Mouse (Mus musculus) liver, adult 2 months (tissue): ENCODE measurements around the gene C330007P06Rik. TPM values are rescaled to one million over a fixed set of nuclear protein-coding genes. Genes with fewer than 3 reads are reported as not detected.
A peak's percentile ranks its signal among the peaks of the same experiment; 100 is the strongest.

Source experiments
- DNase-seq: peaks from one replicate; pipeline ENCODE4 v3.0.0-alpha.2; 2011; ENCODE audit warnings: low read depth, low spot score; ENCODE audit errors: extremely low read depth
- H3K27ac ChIP-seq: fragments of 200-500 bp; replicated peaks from 2 replicates; pipeline ENCODE4 v1.5.1; 2012; ENCODE audit warnings: low read depth, mild to moderate bottlenecking, control low read depth, inconsistent platforms, low read length; ENCODE audit not compliant: insufficient read depth
- H3K27me3 ChIP-seq: fragments of 200-500 bp; 2 replicates; pipeline ENCODE4 v1.6.1; 2012; ENCODE audit warnings: mild to moderate bottlenecking, moderate library complexity, low read length, inconsistent platforms; ENCODE audit not compliant: control insufficient read depth, insufficient read depth
- H3K36me3 ChIP-seq: fragments of 200-500 bp; 2 replicates; pipeline ENCODE4 v1.6.1; 2012; ENCODE audit warnings: low read length, inconsistent platforms; ENCODE audit not compliant: control insufficient read depth, insufficient read depth
- H3K4me1 ChIP-seq: fragments of 200-500 bp; 2 replicates; pipeline ENCODE4 v1.6.1; 2011; ENCODE audit warnings: low read length; ENCODE audit not compliant: control insufficient read depth, insufficient read depth
- H3K4me3 ChIP-seq: fragments of 200-500 bp; 2 replicates; pipeline ENCODE4 v1.5.1; 2011; ENCODE audit warnings: low read depth, mild to moderate bottlenecking, control low read depth, low read length, moderate library complexity; ENCODE audit not compliant: insufficient read depth
- H3K79me2 ChIP-seq: fragments of 200-500 bp; 2 replicates; pipeline ENCODE4 v1.6.1; 2012; ENCODE audit warnings: inconsistent platforms, mild to moderate bottlenecking, low read length, moderate library complexity; ENCODE audit not compliant: control insufficient read depth, insufficient read depth
- H3K9ac ChIP-seq: fragments of 200-500 bp; 2 replicates; pipeline ENCODE4 v1.6.1; 2012; ENCODE audit warnings: low read depth, mild to moderate bottlenecking, control low read depth, inconsistent platforms, low read length
- CTCF ChIP-seq: fragments of 200-500 bp; IDR thresholded peaks from 2 replicates; pipeline ENCODE4 v1.5.1; 2011; ENCODE audit warnings: low read depth, low read length, control low read depth
- POLR2A ChIP-seq: fragments of 200-500 bp; IDR thresholded peaks from 2 replicates; pipeline ENCODE4 v1.6.1; 2011; ENCODE audit warnings: low read length, control low read depth; ENCODE audit not compliant: insufficient read depth; ENCODE audit errors: extremely low read depth
- WGBS: fragments of 180-500 bp; shearing (Covaris S2); methylation state at CpG from one replicate; pipeline ENCODE4 v1.1.7; 2018; 5-methylcytosine and 5-hydroxymethylcytosine counted together
- polyA plus RNA-seq: library from polyadenylated mRNA; depleted of rRNA; stranded (reverse); fragments of >200 nt; gene quantifications from 2 replicates; pipeline ENCODE4 v1.2.3, GENCODE M21; 2012
- total RNA-seq: library from RNA; depleted of rRNA; stranded (reverse); fragments of >200 nt; gene quantifications from 2 replicates; pipeline ENCODE4 v1.2.3, GENCODE M21; 2014

The C330007P06Rik gene
- total and polyA plus RNA-seq, 2 experiments: 9.4 to 30.5 TPM

- Histone ChIP-seq H3K36me3 (no peaks in the 10 kb centered on the region), H3K79me2 (no peaks in the 10 kb centered on the region), H3K4me1 (peaks cover 9% of the 10 kb centered on the region; the same call in 1 of the 2 replicates), H3K9ac (no peak overlapping the region), H3K4me3 (no peak overlapping the region), H3K27me3 (no peaks in the 10 kb centered on the region), H3K27ac (no peak overlapping the region)
- TF ChIP-seq POLR2A: no peak
- peak; percentile 33; the same call in 1 of the 2 replicates for TF ChIP-seq CTCF
- 16% methylated on average over 5 of the region's 5 CpGs for WGBS
- no peak for DNase-seq
These were observed 62.5 kb downstream of the C330007P06Rik start for GRCm38 (mm10) chrX:36811377-36811776.

DNA sequence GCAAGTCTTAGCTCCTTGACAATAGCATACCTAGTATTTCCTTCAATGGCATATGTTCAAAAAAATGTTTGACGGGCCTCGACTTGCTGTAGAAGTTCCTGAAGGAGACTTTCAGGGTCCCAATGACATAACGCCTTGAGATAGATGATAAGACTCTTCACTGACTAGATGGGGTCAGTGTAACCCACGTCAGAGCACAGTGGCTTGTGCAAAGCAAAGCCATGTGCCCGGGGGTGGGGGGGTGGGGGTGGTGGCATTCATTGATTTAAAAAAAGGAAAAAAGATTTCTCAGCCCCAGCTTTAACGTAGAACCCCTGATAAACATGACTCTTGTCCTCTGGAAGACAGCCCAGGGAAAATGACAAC lies 65.6 kb downstream of the C330007P06Rik start:
- peak overlapping the region; percentile 53; the same call in 1 of the 2 replicates for H3K27ac ChIP-seq
- DNase-seq: no peak
- no peaks in the 10 kb centered on the region for H3K36me3 ChIP-seq
- H3K9ac ChIP-seq: no peak overlapping the region
- no peaks in the 10 kb centered on the region for H3K79me2 ChIP-seq
- TF ChIP-seq POLR2A: no peak
- no peak for TF ChIP-seq CTCF
- H3K27me3 ChIP-seq: no peaks in the 10 kb centered on the region
- 23% methylated on average over 6 of the region's 6 CpGs for WGBS
- H3K4me3 ChIP-seq: peak overlapping the region; percentile 34
- peaks cover 15% of the 10 kb centered on the region; the same call in 1 of the 2 replicates for H3K4me1 ChIP-seq

- TF ChIP-seq POLR2A (0 out of 2 replicates have a peak, but pooled peaks have one; percentile 7), CTCF (peak; percentile 76)
- peaks cover 15% of the 10 kb centered on the region; the same call in 1 of the 2 replicates for H3K4me1 ChIP-seq
- H3K79me2 ChIP-seq: no peaks in the 10 kb centered on the region
- peak overlapping the region; percentile 66 for H3K27ac ChIP-seq
- no peaks in the 10 kb centered on the region for H3K36me3 ChIP-seq
- H3K4me3 ChIP-seq: peak overlapping the region; percentile 34
- no peaks in the 10 kb centered on the region for H3K27me3 ChIP-seq
- DNase-seq: peak; percentile 86
- WGBS: under 1% methylated on average over 43 of the region's 45 CpGs
- peak overlapping the region; percentile 35 for H3K9ac ChIP-seq
These were observed 66.3 kb downstream of the C330007P06Rik start for GRCm38 (mm10) chrX:36807360-36808317.

GRCm38 (mm10) chrX:36805466-36806235 lies 68.3 kb downstream of the C330007P06Rik start:
- TF ChIP-seq CTCF (no peak), POLR2A (no peak)
- WGBS: 49% methylated on average over 5 of the region's 5 CpGs
- H3K27ac ChIP-seq: 0 out of 2 replicates have a peak overlapping the region, but pooled peaks have one; percentile 24
- H3K4me3 ChIP-seq: no peak overlapping the region
- no peak overlapping the region for H3K9ac ChIP-seq
- H3K27me3 ChIP-seq: no peaks in the 10 kb centered on the region
- peak; percentile 58 for DNase-seq
- H3K4me1 ChIP-seq: peaks cover 15% of the 10 kb centered on the region; the same call in 1 of the 2 replicates
- no peaks in the 10 kb centered on the region for H3K36me3 ChIP-seq
- no peaks in the 10 kb centered on the region for H3K79me2 ChIP-seq

DNA sequence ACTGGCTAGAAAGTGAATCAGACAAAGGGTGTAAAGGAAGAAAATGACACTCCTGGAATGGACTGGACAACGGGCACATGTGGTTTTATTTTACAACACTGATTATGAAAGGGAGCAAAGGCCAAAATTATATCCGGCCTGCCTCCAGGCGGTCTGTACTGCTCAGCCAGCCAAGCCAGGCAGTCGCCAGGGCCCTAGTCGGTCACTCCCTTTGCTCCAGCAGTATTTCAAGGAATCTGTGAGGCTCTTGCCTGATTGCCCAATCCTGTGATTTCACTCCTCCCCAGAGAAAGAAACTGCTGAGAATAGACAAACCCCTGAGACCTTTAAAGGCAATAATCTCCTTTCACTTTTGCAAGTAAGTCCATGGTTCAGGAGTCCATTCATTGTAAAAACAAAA lies 69.7 kb downstream of the C330007P06Rik start:
- Histone ChIP-seq H3K4me3 (no peak overlapping the region), H3K79me2 (no peaks in the 10 kb centered on the region), H3K27ac (peak overlapping the region; percentile 57; the same call in 1 of the 2 replicates), H3K9ac (no peak overlapping the region), H3K4me1 (peaks cover 15% of the 10 kb centered on the region; the same call in 1 of the 2 replicates), H3K27me3 (no peaks in the 10 kb centered on the region), H3K36me3 (no peaks in the 10 kb centered on the region)
- peak; percentile 83 for DNase-seq
- TF ChIP-seq POLR2A: no peak
- TF ChIP-seq CTCF: no peak
- 5% methylated on average over 5 of the region's 5 CpGs for WGBS
